Mouse (Mus musculus): ENCODE data around the gene Lcp1.

The Lcp1 gene

DNA sequence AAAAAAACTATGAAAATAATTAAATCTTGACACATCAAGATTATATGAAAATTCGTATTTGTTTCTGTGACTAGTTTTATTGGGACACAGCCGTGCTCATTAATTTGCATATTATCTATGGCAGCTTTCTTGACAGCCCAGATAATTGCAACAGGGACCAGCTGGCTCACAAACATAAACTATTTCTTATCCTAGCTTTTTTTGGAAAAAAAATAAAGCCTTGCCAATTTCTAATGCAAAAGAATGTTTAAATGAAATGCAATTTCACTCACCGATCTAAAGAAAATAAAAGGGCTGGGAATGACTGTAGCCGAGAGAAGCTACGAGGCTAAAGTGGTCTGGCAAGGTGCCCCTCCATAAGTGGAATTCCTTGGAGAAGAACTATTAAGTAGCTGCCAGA, 149.5 kb downstream of the Lcp1 start:
- no peak for DNase-seq (ENCODE audit: low read depth, low spot score)

Data from retina, postnatal 7 days (tissue).